Mouse (Mus musculus) brain, embryonic 14.5 days (tissue): ENCODE results near the gene Slc22a21.

Source experiments
- CTCF ChIP-seq: fragments of 200-500 bp; IDR thresholded peaks from 2 replicates; pipeline ENCODE4 v1.5.1; 2012; ENCODE audit warnings: inconsistent platforms, mild to moderate bottlenecking, moderate library complexity, borderline replicate concordance; ENCODE audit not compliant: insufficient read depth, insufficient read length; ENCODE audit errors: extremely low read depth
- POLR2A ChIP-seq: fragments of 200-500 bp; IDR thresholded peaks from 2 replicates; pipeline ENCODE4 v1.6.1; 2012; ENCODE audit warnings: mild to moderate bottlenecking, inconsistent platforms, borderline replicate concordance; ENCODE audit not compliant: poor library complexity, insufficient read depth, insufficient read length, severe bottlenecking; ENCODE audit errors: extremely low read depth

DNA sequence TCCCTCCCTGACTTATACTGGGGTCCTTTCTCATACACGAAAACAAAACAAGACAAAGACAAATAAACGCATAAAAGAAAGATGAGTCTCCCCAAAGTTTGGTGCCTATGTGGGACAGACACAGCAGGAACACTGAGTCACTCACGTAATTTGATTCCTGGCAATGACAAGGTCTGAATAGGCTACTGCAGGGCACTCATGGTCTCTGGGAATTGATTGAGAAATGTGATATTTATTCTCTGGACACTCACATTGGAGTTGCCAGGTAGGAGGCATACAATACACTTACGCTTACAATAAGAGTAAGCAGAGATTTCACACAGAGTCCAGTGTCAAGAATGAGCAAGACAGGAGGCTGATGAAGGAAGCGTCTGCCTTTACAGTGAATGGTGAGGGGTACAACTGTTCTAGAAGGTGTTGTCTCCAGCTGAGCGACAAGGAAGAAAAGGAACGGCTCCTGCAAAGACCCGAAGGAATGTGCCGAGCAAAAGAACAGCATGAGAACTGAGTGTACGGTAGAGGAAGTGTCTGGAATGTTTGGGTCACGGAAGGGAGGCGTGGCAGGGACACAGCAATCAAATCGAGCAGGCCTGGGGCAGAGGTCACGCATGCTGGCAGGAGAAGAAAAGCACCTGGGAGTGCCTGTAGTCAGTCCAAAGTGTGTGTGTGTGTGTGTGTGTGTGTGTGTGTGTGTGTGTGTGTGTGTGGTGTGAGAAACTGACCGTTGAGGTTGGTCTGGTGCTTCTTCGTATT is 76.2 kb downstream of the Slc22a21 start:
- TF ChIP-seq CTCF (no peak), POLR2A (no peak)
